Mouse (Mus musculus) kidney, embryonic 16.5 days (tissue): ENCODE measurements at regions not wholly inside any gene's neighbourhood (a gene's known extent, or its start where the extent isn't known, plus 50 kb on each side); places are given as distances from the start of the nearest gene placed in this dataset.

Experiments used
- ATAC-seq: fragments of 200-750 bp; cut with Nextera tagmentation; 2 replicates; pipeline ENCODE4 v1.8.0; 2017; ENCODE audit warnings: moderate TSS enrichment; ENCODE audit not compliant: low FRiP score, low TSS enrichment
- H3K27ac ChIP-seq: fragments of 300-500 bp; sonication (generic); 2 replicates; pipeline ENCODE4 v1.5.1; 2014; ENCODE audit warnings: low read length
- H3K27me3 ChIP-seq: fragments of 300-500 bp; sonication (generic); 2 replicates; pipeline ENCODE4 v1.6.1; 2014; ENCODE audit warnings: low read length, control low read depth, mixed read lengths; ENCODE audit not compliant: insufficient read depth
- H3K36me3 ChIP-seq: fragments of 300-500 bp; sonication (generic); 2 replicates; pipeline ENCODE4 v1.6.1; 2014; ENCODE audit warnings: low read length, control low read depth, mixed read lengths; ENCODE audit not compliant: insufficient read depth
- H3K4me1 ChIP-seq: fragments of 300-500 bp; sonication (generic); 2 replicates; pipeline ENCODE4 v1.6.1; 2014; ENCODE audit warnings: low read length, control low read depth, mixed read lengths; ENCODE audit not compliant: insufficient read depth
- H3K4me2 ChIP-seq: fragments of 300-500 bp; sonication (generic); replicated peaks from 2 replicates; pipeline ENCODE4 v1.6.1; 2014; ENCODE audit warnings: low read depth, low read length
- H3K4me3 ChIP-seq: fragments of 300-500 bp; sonication (generic); 2 replicates; pipeline ENCODE4 v1.5.1; 2014; ENCODE audit warnings: mild to moderate bottlenecking, low read length
- H3K9ac ChIP-seq: fragments of 300-500 bp; sonication (generic); replicated peaks from 2 replicates; pipeline ENCODE4 v1.6.1; 2014; ENCODE audit warnings: low read length
- H3K9me3 ChIP-seq: fragments of 300-500 bp; sonication (generic); 2 replicates; pipeline ENCODE4 v1.6.1; 2016; ENCODE audit warnings: low read length, control low read depth
- WGBS: fragments of 180-500 bp; shearing (Covaris S2); extraction: QIAGEN DNeasy Blood & Tissue Kit; methylation state at CpG from one replicate; pipeline ENCODE4 v1.1.7; 2014; 5-methylcytosine and 5-hydroxymethylcytosine counted together

GRCm38 (mm10) chr10:16620804-16621559 lies 1102.0 kb upstream of the Cited2 start:
- Histone ChIP-seq H3K9ac (no peak overlapping the region), H3K36me3 (no peaks in the 10 kb centered on the region), H3K27me3 (no peaks in the 10 kb centered on the region), H3K4me2 (no peak overlapping the region), H3K4me3 (no peak overlapping the region), H3K27ac (no peak overlapping the region), H3K9me3 (no peaks in the 10 kb centered on the region), H3K4me1 (no peaks in the 10 kb centered on the region)
- 69% methylated on average over 6 of the region's 6 CpGs for WGBS
- no peak for ATAC-seq

GRCm38 (mm10) chr10:16622821-16623220 lies 1100.2 kb upstream of the Cited2 start:
- Histone ChIP-seq H3K27ac (no peak overlapping the region), H3K4me1 (no peaks in the 10 kb centered on the region), H3K9me3 (no peaks in the 10 kb centered on the region), H3K9ac (no peak overlapping the region), H3K36me3 (no peaks in the 10 kb centered on the region), H3K27me3 (no peaks in the 10 kb centered on the region), H3K4me3 (no peak overlapping the region), H3K4me2 (no peak overlapping the region)
- no peak for ATAC-seq
- WGBS = 86% methylated on average over 3 of the region's 3 CpGs

GRCm38 (mm10) chr10:16633236-16633635 lies 1089.8 kb upstream of the Cited2 start:
- H3K9ac ChIP-seq = no peak overlapping the region
- no peak overlapping the region for H3K27ac ChIP-seq
- ATAC-seq = no peak
- no peaks in the 10 kb centered on the region for H3K27me3 ChIP-seq
- no peaks in the 10 kb centered on the region for H3K4me1 ChIP-seq
- 71% methylated on average over 2 of the region's 2 CpGs for WGBS
- no peak overlapping the region for H3K4me3 ChIP-seq
- H3K4me2 ChIP-seq = no peak overlapping the region
- no peaks in the 10 kb centered on the region for H3K36me3 ChIP-seq
- H3K9me3 ChIP-seq = no peaks in the 10 kb centered on the region

GRCm38 (mm10) chr10:16635463-16635862 lies 1087.6 kb upstream of the Cited2 start:
- H3K36me3 ChIP-seq = no peaks in the 10 kb centered on the region
- no peak overlapping the region for H3K4me2 ChIP-seq
- no peaks in the 10 kb centered on the region for H3K9me3 ChIP-seq
- no peaks in the 10 kb centered on the region for H3K27me3 ChIP-seq
- ATAC-seq = no peak
- 89% methylated on average over 2 of the region's 2 CpGs for WGBS
- H3K4me3 ChIP-seq = no peak overlapping the region
- H3K4me1 ChIP-seq = no peaks in the 10 kb centered on the region
- H3K27ac ChIP-seq = no peak overlapping the region
- H3K9ac ChIP-seq = no peak overlapping the region

- ATAC-seq = no peak
- no peaks in the 10 kb centered on the region for H3K27me3 ChIP-seq
- no peaks in the 10 kb centered on the region for H3K4me1 ChIP-seq
- H3K27ac ChIP-seq = no peak overlapping the region
- H3K9ac ChIP-seq = no peak overlapping the region
- H3K36me3 ChIP-seq = no peaks in the 10 kb centered on the region
- no peak overlapping the region for H3K4me2 ChIP-seq
- H3K9me3 ChIP-seq = no peaks in the 10 kb centered on the region
- H3K4me3 ChIP-seq = no peak overlapping the region
Observed at GRCm38 (mm10) chr10:16637006-16637405, 1086.0 kb upstream of the Cited2 start.

- Histone ChIP-seq H3K4me3 (no peak overlapping the region), H3K4me1 (no peaks in the 10 kb centered on the region), H3K36me3 (no peaks in the 10 kb centered on the region), H3K27ac (no peak overlapping the region), H3K9me3 (no peaks in the 10 kb centered on the region), H3K9ac (no peak overlapping the region), H3K4me2 (no peak overlapping the region), H3K27me3 (no peaks in the 10 kb centered on the region)
- WGBS = 23% methylated on average over 2 of the region's 2 CpGs
- no peak for ATAC-seq
Observed at GRCm38 (mm10) chr10:16638111-16638510, 1084.9 kb upstream of the Cited2 start.

GRCm38 (mm10) chr10:16640136-16640535 lies 1082.9 kb upstream of the Cited2 start:
- 20% methylated on average over 4 of the region's 4 CpGs for WGBS
- ATAC-seq = no peak
- H3K9me3 ChIP-seq = no peaks in the 10 kb centered on the region
- no peaks in the 10 kb centered on the region for H3K27me3 ChIP-seq
- H3K27ac ChIP-seq = no peak overlapping the region
- no peaks in the 10 kb centered on the region for H3K4me1 ChIP-seq
- H3K4me3 ChIP-seq = no peak overlapping the region
- no peaks in the 10 kb centered on the region for H3K36me3 ChIP-seq
- H3K9ac ChIP-seq = no peak overlapping the region
- H3K4me2 ChIP-seq = no peak overlapping the region

- Histone ChIP-seq H3K4me1 (no peaks in the 10 kb centered on the region), H3K4me3 (no peak overlapping the region), H3K27ac (no peak overlapping the region), H3K9me3 (no peaks in the 10 kb centered on the region), H3K4me2 (no peak overlapping the region), H3K36me3 (no peaks in the 10 kb centered on the region), H3K9ac (no peak overlapping the region), H3K27me3 (no peaks in the 10 kb centered on the region)
- WGBS = 77% methylated on average over 1 of the region's 1 CpGs
- ATAC-seq = no peak
Observed at GRCm38 (mm10) chr10:16650120-16650519, 1072.9 kb upstream of the Cited2 start.

- Histone ChIP-seq H3K4me1 (no peaks in the 10 kb centered on the region), H3K27me3 (no peaks in the 10 kb centered on the region)
- 84% methylated on average over 4 of the region's 4 CpGs for WGBS
Observed at GRCm38 (mm10) chr10:16652450-16652849, 1070.6 kb upstream of the Cited2 start.

GRCm38 (mm10) chr10:16664483-16664882 lies 1058.5 kb upstream of the Cited2 start:
- no peaks in the 10 kb centered on the region for H3K36me3 ChIP-seq
- WGBS = 20% methylated on average over 1 of the region's 1 CpGs
- no peaks in the 10 kb centered on the region for H3K4me1 ChIP-seq
- H3K27ac ChIP-seq = no peak overlapping the region
- no peaks in the 10 kb centered on the region for H3K27me3 ChIP-seq
- no peak overlapping the region for H3K9ac ChIP-seq
- H3K4me3 ChIP-seq = no peak overlapping the region
- no peak overlapping the region for H3K4me2 ChIP-seq
- H3K9me3 ChIP-seq = no peaks in the 10 kb centered on the region
- ATAC-seq = no peak

More at GRCm38 (mm10) chr10:16652450-16652849, 1070.6 kb upstream of the Cited2 start:
- H3K4me3 ChIP-seq = no peak overlapping the region
- no peaks in the 10 kb centered on the region for H3K9me3 ChIP-seq
- H3K27ac ChIP-seq = no peak overlapping the region
- H3K4me2 ChIP-seq = no peak overlapping the region
- ATAC-seq = no peak
- H3K36me3 ChIP-seq = no peaks in the 10 kb centered on the region
- no peak overlapping the region for H3K9ac ChIP-seq
